Mouse (Mus musculus) megakaryocyte, embryonic 14.5 days (primary cell): ENCODE data around the gene Ano9. TPM values are rescaled to one million over a fixed set of nuclear protein-coding genes. Genes with fewer than 3 reads are reported as not detected.

ENCODE experiments used
- H3K27me3 ChIP-seq: replicated peaks from 2 replicates; pipeline ENCODE3; 2012; ENCODE audit warnings: inconsistent platforms
- H3K36me3 ChIP-seq: replicated peaks from 2 replicates; pipeline ENCODE3; 2012; ENCODE audit warnings: low read length, inconsistent platforms, mixed read lengths
- H3K4me1 ChIP-seq: 2 replicates; pipeline ENCODE4 v1.6.1; 2012; ENCODE audit warnings: inconsistent platforms
- H3K4me3 ChIP-seq: replicated peaks from 2 replicates; pipeline ENCODE3; 2012; ENCODE audit warnings: moderate library complexity, mild to moderate bottlenecking, inconsistent platforms
- H3K9me3 ChIP-seq: 2 replicates; pipeline ENCODE4 v1.6.1; 2012; ENCODE audit warnings: inconsistent platforms
- FLI1 ChIP-seq: IDR thresholded peaks from 2 replicates; pipeline ENCODE4 v1.6.1; 2012; ENCODE audit warnings: low read length, inconsistent platforms, mixed read lengths
- GATA1 ChIP-seq: IDR thresholded peaks from 3 replicates; pipeline ENCODE4 v1.6.1; 2012; ENCODE audit warnings: mixed read lengths, low read length, inconsistent platforms, borderline replicate concordance
- polyA plus RNA-seq: library from polyadenylated mRNA; stranded (reverse); fragments of >175 nt; gene quantifications from 2 replicates; pipeline ENCODE4 v1.2.3, GENCODE M21; 2012; ENCODE audit warnings: low replicate concordance; ENCODE audit not compliant: insufficient read depth

Ano9 gene
- polyA plus RNA-seq, 1 experiment: not detected

GRCm38 (mm10) chr7:141056976-141057375 lies 60.6 kb downstream of the Ano9 start:
- no peak overlapping the region for H3K4me3 ChIP-seq
- H3K4me1 ChIP-seq: peaks cover 68% of the 10 kb centered on the region
- H3K36me3 ChIP-seq: peaks cover 4% of the 10 kb centered on the region
- TF ChIP-seq GATA1: no peak
- H3K27me3 ChIP-seq: peaks cover 21% of the 10 kb centered on the region
- peaks cover 12% of the 10 kb centered on the region for H3K9me3 ChIP-seq

- peaks cover 12% of the 10 kb centered on the region for H3K9me3 ChIP-seq
- peaks cover 4% of the 10 kb centered on the region for H3K36me3 ChIP-seq
- H3K4me1 ChIP-seq: peaks cover 58% of the 10 kb centered on the region
Observed at GRCm38 (mm10) chr7:141055785-141056184, 61.8 kb downstream of the Ano9 start.

GRCm38 (mm10) chr7:141052421-141052820 lies 65.2 kb downstream of the Ano9 start:
- Histone ChIP-seq H3K4me3 (no peak overlapping the region), H3K4me1 (peaks cover 54% of the 10 kb centered on the region), H3K36me3 (peaks cover 4% of the 10 kb centered on the region), H3K9me3 (peaks cover 12% of the 10 kb centered on the region), H3K27me3 (peaks cover 3% of the 10 kb centered on the region)
- TF ChIP-seq GATA1: no peak
- TF ChIP-seq FLI1: no peak

More at GRCm38 (mm10) chr7:141055785-141056184, 61.8 kb downstream of the Ano9 start:
- H3K4me3 ChIP-seq: no peak overlapping the region
- peaks cover 13% of the 10 kb centered on the region for H3K27me3 ChIP-seq
- TF ChIP-seq FLI1 (no peak), GATA1 (no peak)

GRCm38 (mm10) chr7:141052016-141052415 lies 65.6 kb downstream of the Ano9 start:
- H3K36me3 ChIP-seq: peaks cover 4% of the 10 kb centered on the region
- TF ChIP-seq GATA1 (no peak), FLI1 (no peak)
- peaks cover 12% of the 10 kb centered on the region for H3K9me3 ChIP-seq
- peaks cover 54% of the 10 kb centered on the region for H3K4me1 ChIP-seq
- H3K4me3 ChIP-seq: no peak overlapping the region
- peaks cover 3% of the 10 kb centered on the region for H3K27me3 ChIP-seq

Other genes starting within 250 kb of the Ano9 start
- 16.6 and 130 TPM in 2 replicates for gene Psmd13, start 235.8 kb downstream of the Ano9 start, polyA plus RNA-seq
- 25.1 and 60.6 TPM in 2 replicates for gene Sirt3, start 235.5 kb downstream of the Ano9 start, polyA plus RNA-seq
- not detected in 2 replicates for gene Cox8b, start 217.4 kb downstream of the Ano9 start, polyA plus RNA-seq
- gene Nlrp6, start 196.9 kb downstream of the Ano9 start, polyA plus RNA-seq: 18.0 and 21.3 TPM in 2 replicates
- 6.6 and 7.4 TPM in 2 replicates for gene Pgghg, start 176.4 kb downstream of the Ano9 start, polyA plus RNA-seq
- not detected in 2 replicates for gene Ifitm5, start 167.5 kb downstream of the Ano9 start, polyA plus RNA-seq
- not detected in 2 replicates for gene Gm45717, start 161.9 kb downstream of the Ano9 start, polyA plus RNA-seq
- gene Ifitm2, start 161.8 kb downstream of the Ano9 start, polyA plus RNA-seq: 93.8 and 722 TPM in 2 replicates
- gene Ifitm1, start 150.6 kb downstream of the Ano9 start, polyA plus RNA-seq: 27.5 and 76.2 TPM in 2 replicates
- 28.6 and 151 TPM in 2 replicates for gene Ifitm3, start 107.0 kb downstream of the Ano9 start, polyA plus RNA-seq
- 0.91 TPM in 1 of 2 replicates, not detected in the other for gene Ifitm6, start 99.9 kb downstream of the Ano9 start, polyA plus RNA-seq
- gene Gm17387, start 88.7 kb downstream of the Ano9 start, polyA plus RNA-seq: not detected in 2 replicates
- 11.5 and 17.3 TPM in 2 replicates for gene B4galnt4, start 56.7 kb downstream of the Ano9 start, polyA plus RNA-seq
- 2.5 and 3.0 TPM in 2 replicates for gene Pkp3, start 39.6 kb downstream of the Ano9 start, polyA plus RNA-seq
- gene Sigirr, start 17.2 kb downstream of the Ano9 start, polyA plus RNA-seq: 41.8 and 92.9 TPM in 2 replicates
- 32.9 and 81.5 TPM in 2 replicates for gene Ptdss2, start 4.6 kb upstream of the Ano9 start, polyA plus RNA-seq
- gene Rnh1, start 55.1 kb upstream of the Ano9 start, polyA plus RNA-seq: 26.5 and 43.0 TPM in 2 replicates
- 51.3 and 84.0 TPM in 2 replicates for gene Hras, start 76.2 kb upstream of the Ano9 start, polyA plus RNA-seq
- gene Lrrc56, start 76.4 kb upstream of the Ano9 start, polyA plus RNA-seq: 12.2 and 18.5 TPM in 2 replicates
- gene Lmntd2, start 96.3 kb upstream of the Ano9 start, polyA plus RNA-seq: 0.57 TPM in 1 of 2 replicates, not detected in the other
- 3.6 and 11.1 TPM in 2 replicates for gene Rassf7, start 98.1 kb upstream of the Ano9 start, polyA plus RNA-seq
- 82.9 and 114 TPM in 2 replicates for gene Phrf1, start 111.0 kb upstream of the Ano9 start, polyA plus RNA-seq
- gene Irf7, start 148.7 kb upstream of the Ano9 start, polyA plus RNA-seq: 154 and 188 TPM in 2 replicates
- not detected in 2 replicates for gene Cdhr5, start 159.0 kb upstream of the Ano9 start, polyA plus RNA-seq
- gene Sct, start 161.3 kb upstream of the Ano9 start, polyA plus RNA-seq: not detected in 2 replicates
- 0.04 TPM in 1 of 2 replicates, not detected in the other for gene Drd4, start 174.2 kb upstream of the Ano9 start, polyA plus RNA-seq
- gene Deaf1, start 209.9 kb upstream of the Ano9 start, polyA plus RNA-seq: 52.9 and 121 TPM in 2 replicates
- 12.3 and 27.1 TPM in 2 replicates for gene Tmem80, start 209.9 kb upstream of the Ano9 start, polyA plus RNA-seq
- gene Eps8l2, start 221.1 kb upstream of the Ano9 start, polyA plus RNA-seq: 0.10 TPM in 1 of 2 replicates, not detected in the other